Mouse (Mus musculus): ENCODE data around the gene L2hgdh.
"Not testable (repeated sequence)": the region's sequence is repeated elsewhere in the genome, so short reads cannot be mapped to it uniquely, and the experiment has no call there.

Gene L2hgdh

GRCm38 (mm10) chr12:69674176-69674575 lies 50.5 kb downstream of the L2hgdh start:
- DNase-seq (ENCODE audit: low spot score in 2 of 2), result no peak

GRCm38 (mm10) chr12:69666721-69667120 lies 58.0 kb downstream of the L2hgdh start:
- DNase-seq (ENCODE audit: low spot score in 2 of 2), result no peak

GRCm38 (mm10) chr12:69661658-69662057 lies 63.0 kb downstream of the L2hgdh start:
- no peak for DNase-seq (ENCODE audit: low spot score in 2 of 2)

- DNase-seq (ENCODE audit: low spot score in 2 of 2), result not testable (repeated sequence)
These were observed 70.7 kb downstream of the L2hgdh start for GRCm38 (mm10) chr12:69653973-69654372.

- DNase-seq (ENCODE audit: low spot score in 2 of 2), result peak in 1 of 2 experiments; percentile 10
These were observed 75.2 kb downstream of the L2hgdh start for GRCm38 (mm10) chr12:69649511-69649910.

GRCm38 (mm10) chr12:69645821-69646616 lies 78.7 kb downstream of the L2hgdh start:
- no peak for DNase-seq (ENCODE audit: low spot score in 2 of 2)

- DNase-seq (ENCODE audit: low spot score in 2 of 2), result no peak
These were observed 79.8 kb downstream of the L2hgdh start for GRCm38 (mm10) chr12:69644877-69645276.

- DNase-seq (ENCODE audit: low spot score in 2 of 2), result no peak
These were observed 81.8 kb downstream of the L2hgdh start for GRCm38 (mm10) chr12:69642877-69643276.
